Mouse (Mus musculus) liver, embryonic 16.5 days (tissue): Measurements from ENCODE around the gene Ulk1. TPM values are rescaled to one million over a fixed set of nuclear protein-coding genes. Genes with fewer than 3 reads are reported as not detected.

Source experiments
- ATAC-seq: fragments of 200-750 bp; cut with Nextera tagmentation; 2 replicates; pipeline ENCODE4 v1.8.0; 2017; ENCODE audit warnings: low read depth, mild to moderate bottlenecking, moderate number of reproducible peaks, moderate library complexity
- H3K27ac ChIP-seq: fragments of 300-500 bp; sonication (generic); 2 replicates; pipeline ENCODE4 v1.5.1; 2014; ENCODE audit warnings: mild to moderate bottlenecking, low read length
- H3K27me3 ChIP-seq: fragments of 300-500 bp; sonication (generic); 2 replicates; pipeline ENCODE4 v1.6.1; 2014; ENCODE audit warnings: low read depth, low read length, mixed read lengths; ENCODE audit not compliant: control insufficient read depth, insufficient read depth
- H3K36me3 ChIP-seq: fragments of 300-500 bp; sonication (generic); 2 replicates; pipeline ENCODE4 v1.6.1; 2014; ENCODE audit warnings: mild to moderate bottlenecking; ENCODE audit not compliant: control insufficient read depth, insufficient read depth
- H3K4me1 ChIP-seq: fragments of 300-500 bp; sonication (generic); 2 replicates; pipeline ENCODE4 v1.6.1; 2014; ENCODE audit warnings: low read depth, low read length, mixed read lengths; ENCODE audit not compliant: control insufficient read depth
- H3K4me2 ChIP-seq: fragments of 300-500 bp; sonication (generic); 2 replicates; pipeline ENCODE4 v1.6.1; 2014; ENCODE audit warnings: low read depth, low read length, mixed read lengths
- H3K4me3 ChIP-seq: fragments of 300-500 bp; sonication (generic); 2 replicates; pipeline ENCODE4 v1.5.1; 2014; ENCODE audit warnings: low read depth, mild to moderate bottlenecking, low read length
- H3K9ac ChIP-seq: fragments of 300-500 bp; sonication (generic); 2 replicates; pipeline ENCODE4 v1.6.1; 2014; ENCODE audit warnings: low read depth, low read length
- H3K9me3 ChIP-seq: fragments of 300-500 bp; sonication (generic); replicated peaks from 2 replicates; pipeline ENCODE4 v1.6.1; 2016; ENCODE audit warnings: low read length; ENCODE audit not compliant: control insufficient read depth
- WGBS: fragments of 180-500 bp; shearing (Covaris S2); extraction: QIAGEN DNeasy Blood & Tissue Kit; methylation state at CpG from one replicate; pipeline ENCODE4 v1.1.7; 2014; ENCODE audit not compliant: insufficient replicate concordance; 5-methylcytosine and 5-hydroxymethylcytosine counted together
- polyA plus RNA-seq: library from polyadenylated mRNA; unstranded; fragments of >200 nt; fragmentation: Nextera tagmentation; extraction: Ambion mirVana; gene quantifications from 2 replicates; pipeline ENCODE4 v1.2.1, GENCODE M21; 2015

The Ulk1 gene
- polyA plus RNA-seq, 1 experiment from 2014 or later: 13.7 TPM

- H3K9ac ChIP-seq: no peak overlapping the region
- no peaks in the 10 kb centered on the region for H3K4me1 ChIP-seq
- H3K36me3 ChIP-seq: peaks cover 29% of the 10 kb centered on the region
- no peaks in the 10 kb centered on the region for H3K9me3 ChIP-seq
- no peak overlapping the region for H3K4me2 ChIP-seq
- no peak overlapping the region for H3K4me3 ChIP-seq
- no peak for ATAC-seq
- no peak overlapping the region for H3K27ac ChIP-seq
- WGBS: 66% methylated on average over 7 of the region's 7 CpGs
- no peaks in the 10 kb centered on the region for H3K27me3 ChIP-seq
Measured at GRCm38 (mm10) chr5:110739496-110740275, 70.2 kb downstream of the Ulk1 start.

- no peaks in the 10 kb centered on the region for H3K27me3 ChIP-seq
- no peak overlapping the region for H3K9ac ChIP-seq
- H3K4me1 ChIP-seq: no peaks in the 10 kb centered on the region
- H3K9me3 ChIP-seq: no peaks in the 10 kb centered on the region
- H3K4me3 ChIP-seq: no peak overlapping the region
- H3K4me2 ChIP-seq: no peak overlapping the region
- ATAC-seq: no peak
- peaks cover 55% of the 10 kb centered on the region for H3K36me3 ChIP-seq
- H3K27ac ChIP-seq: no peak overlapping the region
- WGBS: 100% methylated on average over 1 of the region's 1 CpGs
Measured at GRCm38 (mm10) chr5:110735606-110736005, 74.3 kb downstream of the Ulk1 start.

Other genes with a start within 250 kb of the Ulk1 start
- gene Noc4l, start 156.7 kb downstream of the Ulk1 start, polyA plus RNA-seq: 32.7 and 34.3 TPM in 2 replicates
- 6.4 and 7.5 TPM in 2 replicates for gene Ddx51, start 156.6 kb downstream of the Ulk1 start, polyA plus RNA-seq
- 21.8 and 25.1 TPM in 2 replicates for gene Ep400, start 39.4 kb downstream of the Ulk1 start, polyA plus RNA-seq
- gene Pus1, start 29.4 kb downstream of the Ulk1 start, polyA plus RNA-seq: 24.5 and 24.6 TPM in 2 replicates
- 58.5 and 59.1 TPM in 2 replicates for gene Hscb, start 29.7 kb upstream of the Ulk1 start, polyA plus RNA-seq
- 29.3 and 34.2 TPM in 2 replicates for gene Chek2, start 29.9 kb upstream of the Ulk1 start, polyA plus RNA-seq
- 0.74 and 0.85 TPM in 2 replicates for gene Ttc28, start 69.7 kb upstream of the Ulk1 start, polyA plus RNA-seq